Mouse (Mus musculus) macrophage (primary cell): Measurements from ENCODE around the gene Tulp2. TPM values are rescaled to one million over a fixed set of nuclear protein-coding genes. Genes with fewer than 3 reads are reported as not detected.

ENCODE experiments used
- H3K27ac ChIP-seq: fragments of 350-480 bp; formaldehyde crosslinking; 2 replicates; pipeline ENCODE4 v1.9.0; 2021
- H3K36me3 ChIP-seq: fragments of 350-480 bp; formaldehyde crosslinking; 2 replicates; pipeline ENCODE4 v1.9.0; 2021; ENCODE audit errors: inconsistent target
- H3K4me3 ChIP-seq: fragments of 350-480 bp; formaldehyde crosslinking; 2 replicates; pipeline ENCODE4 v1.9.0; 2021; ENCODE audit errors: inconsistent target
- H3K79me2 ChIP-seq: fragments of 350-480 bp; formaldehyde crosslinking; 2 replicates; pipeline ENCODE4 v1.9.0; 2021; ENCODE audit errors: inconsistent target
- WGBS: methylation state at CpG from one replicate; pipeline ENCODE4 v1.1.7; 2026; ENCODE audit warnings: inconsistent platforms; ENCODE audit not compliant: missing documents; 5-methylcytosine and 5-hydroxymethylcytosine counted together
- polyA plus RNA-seq: library from polyadenylated mRNA; stranded (reverse); fragments of 250-400 nt; gene quantifications from 3 replicates; pipeline ENCODE4 v1.2.4, GENCODE M21; 2018; ENCODE audit warnings: inconsistent platforms

The Tulp2 gene
- polyA plus RNA-seq, 1 experiment from 2014 or later: not detected

DNA sequence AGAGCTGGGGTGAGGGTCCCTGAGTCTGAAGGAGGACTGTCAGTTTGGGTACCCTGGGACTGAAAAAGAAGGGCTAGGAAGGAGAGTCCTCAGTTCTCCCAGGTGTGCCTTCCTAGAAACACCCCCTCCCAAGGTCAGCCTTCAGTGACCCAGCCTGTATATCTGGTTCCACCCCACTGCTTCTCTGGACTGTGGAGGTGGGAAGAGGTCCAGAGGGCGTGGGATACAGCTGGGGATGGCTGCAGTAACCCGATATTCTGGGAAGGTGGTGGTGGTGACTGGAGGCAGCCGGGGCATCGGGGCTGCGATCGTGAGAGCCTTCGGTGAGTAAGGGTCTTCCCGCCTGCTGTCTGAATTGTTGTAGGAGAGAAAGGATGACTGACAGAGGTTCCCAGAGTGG lies 73.1 kb downstream of the Tulp2 start, which contains the start of gene Hsd17b14:
TSS of gene Hsd17b14 (plus strand) at position 150 of the 400 bp plus-strand sequence.
- WGBS: 88% methylated on average over 8 of the region's 8 CpGs
- Histone ChIP-seq H3K79me2 (no peaks in the 10 kb centered on the region), H3K4me3 (no peak within 1 kb of the TSS)

DNA sequence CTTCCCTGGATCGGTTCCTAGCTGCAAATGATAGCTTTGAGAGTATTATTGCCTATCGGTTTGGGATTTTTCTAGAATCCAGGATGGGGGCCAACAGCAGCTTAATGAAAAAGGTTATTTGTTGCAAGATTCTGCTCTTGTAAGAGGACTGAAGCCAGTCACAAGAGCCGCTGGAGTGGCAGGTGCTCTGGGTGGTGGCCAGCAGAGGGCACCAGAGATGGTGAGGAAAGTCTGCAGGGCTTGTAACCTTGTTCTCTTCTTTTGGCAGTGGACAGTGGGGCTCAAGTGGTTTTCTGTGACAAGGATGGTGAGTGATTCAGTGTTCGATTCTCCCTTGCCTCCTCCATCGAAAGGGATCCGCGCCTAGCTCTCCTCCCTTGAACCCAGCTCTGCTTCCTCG lies 74.1 kb downstream of the Tulp2 start:
- Histone ChIP-seq H3K36me3 (no peaks in the 10 kb centered on the region), H3K27ac (no peak overlapping the region), H3K4me3 (no peak overlapping the region), H3K79me2 (no peaks in the 10 kb centered on the region)
- 33% methylated on average over 8 of the region's 8 CpGs for WGBS

More for the DNA sequence above, 73.1 kb downstream of the Tulp2 start, which contains the start of gene Hsd17b14:
- H3K27ac ChIP-seq: no peak within 1 kb of the TSS
- no peaks in the 10 kb centered on the region for H3K36me3 ChIP-seq

DNA sequence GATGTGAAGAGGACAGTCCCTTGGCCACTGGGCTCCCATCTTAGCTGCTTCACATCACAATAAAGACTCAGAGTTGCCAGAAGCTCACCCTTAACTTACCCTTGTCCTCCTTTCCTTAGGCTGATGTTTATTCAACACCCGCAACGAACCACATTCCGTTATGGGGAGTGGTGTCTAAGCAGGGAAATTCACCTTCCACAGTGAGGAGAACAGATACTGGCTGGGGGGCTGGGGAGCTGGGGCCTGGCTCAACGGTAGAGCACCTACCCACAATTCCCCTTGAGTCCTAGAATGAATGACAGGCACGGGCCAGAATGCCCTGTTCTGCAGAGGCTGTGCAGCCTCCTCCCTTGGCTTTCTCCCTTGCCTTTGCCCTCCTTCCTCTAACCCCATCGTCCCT lies 77.2 kb downstream of the Tulp2 start:
- Histone ChIP-seq H3K79me2 (no peaks in the 10 kb centered on the region), H3K4me3 (no peak overlapping the region), H3K27ac (no peak overlapping the region), H3K36me3 (no peaks in the 10 kb centered on the region)
- WGBS: 51% methylated on average over 6 of the region's 6 CpGs

DNA sequence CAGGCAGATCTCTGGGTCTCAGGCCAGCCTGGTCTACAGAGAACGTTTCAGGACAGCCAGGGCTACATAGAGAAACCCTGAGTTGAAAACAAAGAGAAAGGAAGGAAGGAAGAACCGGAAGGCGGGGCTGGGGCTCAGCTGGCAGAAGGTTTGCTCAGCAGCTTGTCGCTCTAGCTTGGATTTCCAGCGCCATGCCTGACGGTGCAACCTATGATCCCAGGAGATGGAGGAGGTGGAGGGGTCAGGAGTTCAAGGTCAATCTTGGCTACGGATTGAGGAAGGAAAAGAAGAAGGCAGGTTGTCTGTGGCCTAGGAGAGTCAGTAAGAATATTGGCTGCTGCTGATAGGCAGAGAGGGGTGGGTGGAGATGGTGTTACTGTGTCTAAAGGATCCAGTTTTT lies 78.6 kb downstream of the Tulp2 start:
- no peak overlapping the region for H3K4me3 ChIP-seq
- no peak overlapping the region for H3K27ac ChIP-seq
- WGBS: 67% methylated on average over 7 of the region's 7 CpGs
- no peaks in the 10 kb centered on the region for H3K36me3 ChIP-seq
- H3K79me2 ChIP-seq: no peaks in the 10 kb centered on the region

DNA sequence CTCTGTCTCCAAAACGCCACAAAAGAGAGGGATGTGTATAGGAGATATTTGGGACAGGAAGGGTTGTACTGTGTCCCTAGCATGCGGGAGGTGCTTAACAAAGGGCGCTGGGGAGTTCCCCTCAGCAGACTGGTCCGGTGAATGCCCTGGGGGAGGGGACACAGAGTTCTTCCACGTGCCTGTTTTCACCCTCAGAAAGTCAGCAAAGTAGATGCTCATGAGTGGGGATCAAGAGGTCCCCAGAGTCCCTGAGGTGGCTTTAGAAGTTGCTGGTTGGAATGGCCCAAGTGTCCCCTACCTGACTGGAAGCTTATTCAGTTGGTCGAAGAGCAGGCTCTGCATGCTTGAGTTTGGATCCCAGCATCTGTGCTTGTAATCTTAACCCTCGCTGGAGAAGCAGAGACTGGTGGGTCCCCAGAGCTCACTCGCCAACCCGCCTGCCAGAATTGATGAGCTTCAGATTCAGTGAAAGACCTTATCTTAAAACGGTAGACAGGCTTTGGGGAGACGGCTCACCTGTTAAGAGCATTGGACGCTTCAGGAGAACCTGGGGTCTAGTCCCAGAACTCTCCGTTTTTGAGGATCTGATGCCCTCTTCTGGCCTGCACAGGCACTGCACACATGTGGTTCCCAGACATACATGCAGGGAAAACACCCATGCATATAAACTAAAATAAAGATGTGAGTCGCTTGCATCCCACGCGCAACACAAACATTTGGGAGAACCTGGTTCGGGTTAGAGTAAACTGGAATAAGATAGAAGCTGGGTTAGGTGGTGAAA lies 79.4 kb downstream of the Tulp2 start:
- no peaks in the 10 kb centered on the region for H3K79me2 ChIP-seq
- 12% methylated on average over 17 of the region's 17 CpGs for WGBS
- peak overlapping the region; percentile 33; the same call in 1 of the 2 replicates for H3K27ac ChIP-seq
- no peaks in the 10 kb centered on the region for H3K36me3 ChIP-seq
- no peak overlapping the region for H3K4me3 ChIP-seq

DNA sequence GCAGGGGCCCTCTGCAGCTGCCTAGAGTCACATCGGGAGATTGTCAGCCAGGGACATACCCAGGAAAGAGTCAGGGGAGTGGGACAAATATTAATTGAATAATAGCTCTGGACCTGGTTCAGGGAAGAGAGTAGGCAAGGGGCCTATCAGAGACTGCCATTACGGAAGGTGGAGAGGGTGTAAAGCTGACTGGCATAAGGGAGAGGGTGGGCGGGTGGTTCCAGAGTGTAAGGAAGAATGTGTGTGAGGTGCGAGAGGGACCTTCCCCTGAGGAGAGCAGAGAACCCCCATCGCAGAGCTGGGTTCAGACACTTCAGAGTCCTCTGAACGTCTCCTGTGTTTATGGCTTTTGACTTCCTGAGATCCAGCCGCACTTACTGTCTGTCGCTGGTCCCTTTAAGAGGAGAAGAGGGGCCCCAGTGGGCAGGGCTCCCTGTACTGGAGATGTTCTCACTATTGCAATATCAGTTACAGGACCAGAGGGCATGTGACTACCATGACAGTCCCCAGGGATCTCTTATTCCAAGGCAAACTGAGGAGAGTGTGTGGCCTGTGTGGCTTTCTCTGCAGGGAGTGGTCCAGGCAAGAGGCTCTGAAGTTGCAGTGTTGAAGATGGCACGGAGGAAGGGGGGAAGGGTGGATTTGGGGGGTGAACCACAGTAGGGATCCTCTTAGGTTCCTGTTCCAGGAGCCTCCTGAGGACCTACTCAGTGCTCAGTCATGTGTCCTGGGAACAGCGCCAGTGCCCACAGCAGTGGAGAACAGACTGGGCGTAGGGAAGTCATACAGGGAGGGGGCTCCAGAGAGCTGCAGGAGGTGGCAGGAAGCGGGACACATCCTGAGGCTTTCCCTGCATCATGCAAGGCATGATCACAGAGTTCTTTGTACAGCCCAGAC lies 80.2 kb downstream of the Tulp2 start:
- WGBS: 39% methylated on average over 12 of the region's 12 CpGs
- H3K36me3 ChIP-seq: no peaks in the 10 kb centered on the region
- H3K4me3 ChIP-seq: no peak overlapping the region
- H3K79me2 ChIP-seq: no peaks in the 10 kb centered on the region
- peak overlapping the region; percentile 33 for H3K27ac ChIP-seq

DNA sequence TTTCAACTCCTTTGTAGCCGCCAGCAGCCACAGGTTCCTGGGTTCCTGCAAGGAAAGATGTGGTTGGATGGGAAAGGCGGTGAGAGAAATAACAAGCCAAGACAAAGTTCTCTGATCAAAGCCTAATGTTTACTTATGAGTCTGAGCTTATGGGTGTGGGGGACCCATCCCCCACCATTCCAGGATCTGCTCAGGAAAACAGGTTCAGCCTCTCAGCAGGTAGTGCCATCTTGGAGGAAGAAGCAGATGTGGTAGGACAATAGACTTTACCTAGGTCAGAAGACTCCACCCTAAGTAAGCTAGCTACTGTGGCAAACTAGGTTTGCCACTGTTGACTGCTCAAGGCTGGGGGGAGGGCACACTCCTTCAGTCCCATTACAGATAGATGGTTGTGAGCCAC lies 83.1 kb downstream of the Tulp2 start:
- Histone ChIP-seq H3K79me2 (no peaks in the 10 kb centered on the region), H3K4me3 (no peak overlapping the region), H3K36me3 (no peaks in the 10 kb centered on the region), H3K27ac (no peak overlapping the region)
- WGBS: 95% methylated on average over 2 of the region's 2 CpGs

DNA sequence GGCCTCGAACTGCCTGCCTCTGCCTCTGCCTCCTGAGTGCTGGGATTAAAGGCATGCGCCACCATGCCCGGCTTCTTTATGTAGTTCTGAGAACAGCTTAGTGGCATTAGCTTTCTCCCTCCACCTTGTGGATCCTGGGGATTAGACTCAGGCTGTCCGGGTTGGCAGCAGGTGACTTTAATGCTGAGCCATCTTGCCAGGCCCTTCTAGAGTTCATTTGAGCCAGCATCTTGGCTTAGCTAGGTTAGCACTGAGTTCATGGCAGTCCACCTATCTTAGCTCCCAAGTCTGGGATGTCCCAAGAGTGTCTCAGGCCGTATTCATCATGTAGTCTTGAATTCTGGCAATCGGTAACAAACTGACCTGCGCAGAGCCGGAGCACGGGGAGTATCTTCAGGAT lies 83.8 kb downstream of the Tulp2 start:
- H3K36me3 ChIP-seq: no peaks in the 10 kb centered on the region
- H3K27ac ChIP-seq: no peak overlapping the region
- WGBS: 91% methylated on average over 9 of the region's 9 CpGs
- H3K79me2 ChIP-seq: peaks cover 1% of the 10 kb centered on the region; the same call in 1 of the 2 replicates
- H3K4me3 ChIP-seq: no peak overlapping the region

DNA sequence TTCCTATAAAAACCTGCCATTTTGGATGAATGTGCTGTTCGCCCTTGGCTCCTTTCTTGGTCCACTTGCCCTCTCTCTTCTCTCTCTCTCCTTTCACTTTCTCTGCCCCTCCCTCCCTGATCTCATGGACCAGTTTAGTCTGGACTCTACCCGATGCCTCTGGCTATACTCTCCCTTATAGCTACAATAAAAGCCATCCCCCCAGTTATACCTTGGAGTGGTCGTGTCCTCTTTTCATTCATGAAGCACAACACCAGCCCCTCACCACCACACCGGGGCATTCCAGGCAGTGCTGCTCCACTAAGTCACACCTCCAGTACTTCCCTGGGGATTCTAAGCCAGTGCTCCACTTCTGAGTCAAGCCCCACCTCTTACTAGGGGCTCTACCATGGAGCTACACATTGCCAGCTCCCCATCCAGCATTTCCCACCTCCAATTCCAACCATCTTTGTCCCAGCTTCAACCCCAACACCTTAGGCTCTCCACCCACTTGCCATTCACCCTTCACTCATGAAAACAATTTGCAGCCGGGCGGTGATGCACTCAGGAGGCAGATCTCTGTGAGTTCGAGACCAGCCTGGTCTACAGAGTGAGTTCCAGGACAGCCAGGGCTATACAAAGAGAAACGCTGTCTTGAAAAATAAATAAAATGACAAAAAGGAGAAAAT lies 85.6 kb downstream of the Tulp2 start:
- Histone ChIP-seq H3K36me3 (no peaks in the 10 kb centered on the region), H3K79me2 (peaks cover 19% of the 10 kb centered on the region), H3K4me3 (no peak overlapping the region; the same call in 1 of the 2 replicates), H3K27ac (peak overlapping the region; percentile 63)
- WGBS: 95% methylated on average over 8 of the region's 8 CpGs

DNA sequence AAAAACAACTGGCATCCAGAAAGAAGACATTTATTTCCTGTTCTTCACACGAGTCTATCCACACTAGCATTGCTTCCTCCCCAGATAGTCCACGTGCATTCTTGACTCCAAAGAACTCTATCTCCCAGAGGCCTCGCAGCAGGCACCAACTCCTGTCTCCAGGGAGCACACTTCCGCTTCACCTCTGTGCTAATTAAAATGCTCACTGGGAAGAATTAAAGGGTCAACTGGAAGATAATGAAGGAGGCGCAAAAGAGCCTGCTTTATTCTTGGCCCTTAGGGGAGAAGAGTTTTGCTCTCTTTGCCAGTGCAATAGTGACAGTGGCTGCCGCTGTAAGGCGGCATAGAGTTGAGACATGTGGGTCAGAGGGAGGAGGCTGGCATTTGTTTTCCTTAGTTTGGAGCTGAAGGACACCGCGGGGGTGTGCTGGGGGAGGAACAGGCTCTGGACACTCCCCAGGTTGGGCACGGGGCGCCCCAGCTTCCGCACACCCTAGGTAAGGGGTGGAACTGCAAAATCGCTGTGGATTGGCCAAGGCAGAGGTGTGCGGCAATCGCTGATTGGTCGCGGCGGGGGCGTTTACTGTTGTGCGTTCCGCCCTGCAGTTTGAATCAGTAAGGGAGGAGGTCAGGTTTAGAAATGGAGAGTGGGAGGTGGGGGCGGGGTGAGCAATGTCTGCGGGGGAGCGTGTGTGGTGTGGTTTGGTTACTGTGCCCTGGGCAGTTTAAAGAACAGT lies 86.3 kb downstream of the Tulp2 start:
- peak overlapping the region; percentile 63 for H3K27ac ChIP-seq
- no peaks in the 10 kb centered on the region for H3K36me3 ChIP-seq
- H3K4me3 ChIP-seq: peak overlapping the region; percentile 11; the same call in 1 of the 2 replicates
- H3K79me2 ChIP-seq: peaks cover 26% of the 10 kb centered on the region
- 2% methylated on average over 24 of the region's 24 CpGs for WGBS

DNA sequence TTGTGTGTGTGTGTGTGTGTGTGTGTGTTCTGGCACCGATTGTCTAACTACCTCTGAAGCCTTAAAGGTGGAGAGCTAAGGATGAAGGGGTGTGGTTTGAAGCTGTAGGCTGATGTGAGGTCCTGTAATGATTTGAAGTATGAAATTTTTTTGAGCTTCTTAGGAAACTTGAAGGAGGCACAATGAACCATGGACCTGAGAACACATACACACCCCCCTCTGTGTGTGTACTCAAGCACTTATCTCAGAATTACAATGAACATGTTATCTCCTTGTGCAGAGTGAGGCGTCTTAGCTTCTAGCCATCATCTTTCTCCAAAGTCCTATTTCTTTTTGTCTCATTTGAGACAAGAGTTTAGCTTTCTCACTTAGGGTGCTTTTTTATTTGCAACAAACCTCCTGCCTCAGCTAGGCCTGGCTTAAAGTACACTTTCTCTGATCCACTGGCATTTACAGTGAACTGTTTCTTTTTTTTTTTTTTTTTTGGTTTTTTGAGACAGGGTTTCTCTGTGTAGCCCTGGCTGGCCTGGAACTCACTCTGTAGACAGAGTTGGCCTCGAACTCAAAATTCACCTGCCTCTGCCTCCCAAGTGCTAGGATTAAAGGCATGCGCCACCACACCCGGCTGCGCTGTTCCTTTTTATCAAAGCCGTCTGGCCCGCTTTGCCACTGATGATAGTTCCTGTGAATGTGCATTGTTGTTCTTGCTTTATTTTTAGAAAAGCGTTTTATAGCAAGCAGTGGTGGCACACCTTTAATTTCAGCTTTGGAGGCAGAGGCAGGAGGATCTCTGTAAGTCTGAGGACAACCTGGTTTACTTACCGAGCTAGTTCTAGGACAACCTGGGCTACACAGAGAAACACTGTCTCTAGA lies 87.2 kb downstream of the Tulp2 start:
- Histone ChIP-seq H3K79me2 (peaks cover 35% of the 10 kb centered on the region), H3K27ac (peak overlapping the region; percentile 24; the same call in 1 of the 2 replicates), H3K36me3 (no peaks in the 10 kb centered on the region), H3K4me3 (peak overlapping the region; percentile 11; the same call in 1 of the 2 replicates)
- WGBS: 85% methylated on average over 10 of the region's 10 CpGs

DNA sequence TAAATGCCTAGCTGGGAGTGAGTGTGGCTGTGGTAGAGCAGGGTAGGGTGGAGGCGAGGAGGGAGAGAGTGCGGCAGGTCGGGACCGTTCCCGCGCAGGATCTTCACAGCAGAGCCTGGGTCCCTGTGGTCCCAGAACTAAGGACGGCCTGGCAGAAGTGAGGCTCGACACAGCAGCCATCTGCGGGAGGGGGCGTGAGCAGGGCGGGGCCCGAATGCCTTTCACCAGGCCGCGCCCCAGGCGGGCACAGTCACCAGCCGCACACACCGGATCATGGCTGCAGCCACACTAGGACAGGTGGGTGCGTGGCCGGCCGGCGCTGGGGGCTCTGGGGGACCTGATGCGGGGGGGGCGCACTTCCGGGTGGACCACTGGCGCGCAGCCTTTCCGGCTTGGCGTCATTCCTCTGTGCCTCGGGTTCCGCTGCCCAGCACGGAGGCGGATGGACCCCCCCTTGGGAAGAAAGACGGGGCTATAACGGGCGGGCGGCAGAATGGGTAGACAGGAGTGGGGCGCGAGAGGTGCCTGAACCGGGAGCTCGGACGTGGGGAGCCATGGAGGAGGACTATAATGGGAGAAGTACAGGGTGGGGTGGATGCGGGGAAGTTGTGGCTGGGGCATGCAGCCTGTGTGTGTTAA lies 88.5 kb downstream of the Tulp2 start, which contains the start of gene Bcat2:
TSS of gene Bcat2 (plus strand) at position 51 of the 639 bp plus-strand sequence.
- H3K27ac ChIP-seq: peak within 1 kb of the TSS; percentile 53
- peaks cover 3% of the 10 kb centered on the region; the same call in 1 of the 2 replicates for H3K36me3 ChIP-seq
- H3K4me3 ChIP-seq: peak within 1 kb of the TSS; percentile 80
- WGBS: 2% methylated on average over 21 of the region's 42 CpGs
- H3K79me2 ChIP-seq: peaks cover 48% of the 10 kb centered on the region

DNA sequence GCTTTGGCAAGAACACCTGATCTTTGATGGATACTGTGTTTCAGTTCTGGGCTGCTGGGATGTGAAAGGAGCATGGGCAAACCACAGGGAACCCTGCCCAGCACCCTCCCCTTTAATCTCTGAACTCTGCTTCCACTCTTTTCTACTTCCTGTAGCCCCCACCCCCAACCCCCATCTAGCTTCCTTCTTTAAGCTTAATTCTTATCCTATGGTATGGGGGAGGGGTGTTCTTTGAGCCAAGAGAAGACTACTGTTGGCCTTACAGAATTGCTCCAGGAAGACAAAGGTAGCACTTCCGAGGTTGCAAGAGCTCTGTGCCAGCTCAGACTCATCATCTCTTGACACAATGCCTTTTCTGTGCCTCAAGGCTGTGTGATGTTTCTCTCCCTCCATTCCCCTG lies 90.3 kb downstream of the Tulp2 start:
- no peak overlapping the region for H3K4me3 ChIP-seq
- H3K27ac ChIP-seq: no peak overlapping the region
- 20% methylated on average over 1 of the region's 1 CpGs for WGBS
- H3K79me2 ChIP-seq: peaks cover 48% of the 10 kb centered on the region
- peaks cover 20% of the 10 kb centered on the region for H3K36me3 ChIP-seq
